Mouse (Mus musculus) forebrain, embryonic 15.5 days (tissue): ENCODE results near the gene Naa60. TPM values are rescaled to one million over a fixed set of nuclear protein-coding genes. Genes with fewer than 3 reads are reported as not detected.

Experiments used
- ATAC-seq: fragments of 200-750 bp; cut with Nextera tagmentation; replicated peaks from 2 replicates; pipeline ENCODE4 v1.8.0; 2017; ENCODE audit warnings: mild to moderate bottlenecking, moderate TSS enrichment, moderate library complexity
- H3K27ac ChIP-seq: fragments of 300-500 bp; sonication (generic); replicated peaks from 2 replicates; pipeline ENCODE4 v1.5.1; 2015; ENCODE audit warnings: mild to moderate bottlenecking, inconsistent platforms
- H3K27me3 ChIP-seq: fragments of 300-500 bp; sonication (generic); 2 replicates; pipeline ENCODE4 v1.6.1; 2015; ENCODE audit warnings: inconsistent platforms
- H3K36me3 ChIP-seq: fragments of 300-500 bp; sonication (generic); 2 replicates; pipeline ENCODE4 v1.6.1; 2015; ENCODE audit warnings: mild to moderate bottlenecking, inconsistent platforms
- H3K4me1 ChIP-seq: fragments of 300-500 bp; sonication (generic); 2 replicates; pipeline ENCODE4 v1.6.1; 2015; ENCODE audit warnings: inconsistent platforms
- H3K4me2 ChIP-seq: fragments of 300-500 bp; sonication (generic); replicated peaks from 2 replicates; pipeline ENCODE4 v1.6.1; 2015; ENCODE audit warnings: mild to moderate bottlenecking, inconsistent platforms
- H3K4me3 ChIP-seq: fragments of 300-500 bp; sonication (generic); 2 replicates; pipeline ENCODE4 v1.5.1; 2015; ENCODE audit warnings: mild to moderate bottlenecking, inconsistent platforms
- H3K9ac ChIP-seq: fragments of 300-500 bp; sonication (generic); replicated peaks from 2 replicates; pipeline ENCODE4 v1.6.1; 2015; ENCODE audit warnings: mild to moderate bottlenecking, inconsistent platforms
- H3K9me3 ChIP-seq: fragments of 300-500 bp; sonication (generic); 2 replicates; pipeline ENCODE4 v1.6.1; 2016; ENCODE audit warnings: inconsistent platforms
- WGBS: fragments of 180-500 bp; shearing (Covaris S2); methylation state at CpG from one replicate; pipeline ENCODE4 v1.1.7; 2015; ENCODE audit warnings: mixed read lengths; 5-methylcytosine and 5-hydroxymethylcytosine counted together
- microRNA-seq: library from miRNA; unstranded; fragments of <30 nt; microRNA quantifications from one replicate; pipeline ENCODE4, GENCODE M21; 2016
- polyA plus RNA-seq: library from polyadenylated mRNA; unstranded; fragments of >200 nt; fragmentation: Nextera tagmentation; extraction: Ambion mirVana; gene quantifications from 2 replicates; pipeline ENCODE4 v1.2.1, GENCODE M21; 2015

The Naa60 gene
- polyA plus RNA-seq, 1 experiment from 2014 or later: 82.1 TPM

GRCm38 (mm10) chr16:3934701-3935100 lies 62.5 kb downstream of the Naa60 start:
- Histone ChIP-seq H3K36me3 (peaks cover 76% of the 10 kb centered on the region), H3K27ac (no peak overlapping the region), H3K9me3 (no peaks in the 10 kb centered on the region), H3K27me3 (no peaks in the 10 kb centered on the region), H3K4me1 (no peaks in the 10 kb centered on the region), H3K4me2 (no peak overlapping the region), H3K9ac (no peak overlapping the region), H3K4me3 (no peak overlapping the region)
- no peak for ATAC-seq
- 94% methylated on average over 4 of the region's 4 CpGs for WGBS

GRCm38 (mm10) chr16:3951141-3951540 lies 79.0 kb downstream of the Naa60 start:
- Histone ChIP-seq H3K9me3 (no peaks in the 10 kb centered on the region), H3K4me3 (no peak overlapping the region), H3K4me1 (no peaks in the 10 kb centered on the region), H3K9ac (no peak overlapping the region), H3K36me3 (no peaks in the 10 kb centered on the region), H3K27me3 (no peaks in the 10 kb centered on the region), H3K4me2 (no peak overlapping the region), H3K27ac (no peak overlapping the region)
- ATAC-seq: no peak
- WGBS: 84% methylated on average over 1 of the region's 1 CpGs

Small RNA genes within 50 kb of the gene (microRNA-seq; reads per million reads assigned to microRNA genes)
- gene Gm23493: not detected

Other genes with a start within 250 kb of the Naa60 start
- not detected in 2 replicates for gene Mefv, start 154.3 kb upstream of the Naa60 start, polyA plus RNA-seq
- 57.9 and 60.6 TPM in 2 replicates for gene Zfp263, start 128.3 kb upstream of the Naa60 start, polyA plus RNA-seq
- not detected in 2 replicates for gene Olfr15, start 41.5 kb upstream of the Naa60 start, polyA plus RNA-seq
- gene Zfp174, start 25.1 kb upstream of the Naa60 start, polyA plus RNA-seq: 2.6 TPM in 2 replicates
- gene Zfp597, start 12.2 kb downstream of the Naa60 start, polyA plus RNA-seq: 11.7 and 12.8 TPM in 2 replicates
- 1.6 and 4.7 TPM in 2 replicates for gene Gm20695, start 12.3 kb downstream of the Naa60 start, polyA plus RNA-seq
- gene 1700037C18Rik, start 36.3 kb downstream of the Naa60 start, polyA plus RNA-seq: 12.9 and 14.9 TPM in 2 replicates
- 40.1 and 42.1 TPM in 2 replicates for gene Cluap1, start 36.4 kb downstream of the Naa60 start, polyA plus RNA-seq
- 0.84 and 1.1 TPM in 2 replicates for gene Nlrc3, start 104.3 kb downstream of the Naa60 start, polyA plus RNA-seq
- gene Slx4, start 131.4 kb downstream of the Naa60 start, polyA plus RNA-seq: 21.9 and 23.0 TPM in 2 replicates
- 5.7 and 7.3 TPM in 2 replicates for gene Dnase1, start 164.6 kb downstream of the Naa60 start, polyA plus RNA-seq
- gene Trap1, start 205.5 kb downstream of the Naa60 start, polyA plus RNA-seq: 51.5 and 52.9 TPM in 2 replicates